Mouse (Mus musculus): ENCODE results near the gene Trpm3. TPM values are rescaled to one million over a fixed set of nuclear protein-coding genes. Genes with fewer than 3 reads are reported as not detected.

Gene Trpm3
- polyA plus RNA-seq, 1 experiment from 2014 or later: 0.37 TPM

GRCm38 (mm10) chr19:22781579-22781978 lies 642.7 kb downstream of the Trpm3 start:
- Histone ChIP-seq H3K36me3 (ENCODE audit: control insufficient read depth, insufficient read depth, low read length) (no peaks in the 10 kb centered on the region), H3K9me3 (ENCODE audit: control insufficient read depth, low read length) (no peaks in the 10 kb centered on the region), H3K4me1 (replicated peaks; ENCODE audit: control insufficient read depth, insufficient read depth, low read length) (no peaks in the 10 kb centered on the region), H3K4me2 (ENCODE audit: low read length) (no peak overlapping the region), H3K27me3 (replicated peaks; ENCODE audit: control insufficient read depth, insufficient read depth, low read length) (no peaks in the 10 kb centered on the region), H3K4me3 (ENCODE audit: low read depth, low read length) (no peak overlapping the region), H3K9ac (ENCODE audit: low read length) (no peak overlapping the region), H3K27ac (ENCODE audit: low read depth) (no peak overlapping the region)
- no peak for DNase-seq (ENCODE audit: low spot score)
- no peak for ATAC-seq (replicated peaks; ENCODE audit: low FRiP score, low TSS enrichment, low read depth)

DNA sequence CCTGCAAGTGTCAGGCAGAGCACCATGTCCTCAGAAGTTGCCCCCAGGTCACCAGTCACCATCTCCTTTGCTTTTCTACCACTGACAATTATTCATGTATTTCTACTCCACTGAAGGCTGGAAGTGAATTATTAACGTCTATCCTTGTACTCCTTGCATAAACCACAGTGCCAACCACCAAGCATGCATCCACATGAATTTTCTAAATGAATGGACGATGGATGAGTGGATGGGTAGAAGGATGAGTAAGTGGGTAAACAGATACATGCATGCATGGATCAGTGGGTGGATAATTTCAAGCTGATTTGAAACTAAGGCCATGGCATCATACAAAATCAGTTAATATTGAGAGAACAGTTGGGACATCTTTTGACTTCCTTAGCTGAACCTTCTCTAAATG lies 644.9 kb downstream of the Trpm3 start:
- Histone ChIP-seq H3K27ac (ENCODE audit: low read depth) (no peak overlapping the region), H3K4me3 (ENCODE audit: low read depth, low read length) (no peak overlapping the region), H3K4me1 (replicated peaks; ENCODE audit: control insufficient read depth, insufficient read depth, low read length) (no peaks in the 10 kb centered on the region), H3K27me3 (replicated peaks; ENCODE audit: control insufficient read depth, insufficient read depth, low read length) (no peaks in the 10 kb centered on the region), H3K36me3 (ENCODE audit: control insufficient read depth, insufficient read depth, low read length) (no peaks in the 10 kb centered on the region), H3K9me3 (ENCODE audit: control insufficient read depth, low read length) (no peaks in the 10 kb centered on the region), H3K9ac (ENCODE audit: low read length) (no peak overlapping the region), H3K4me2 (ENCODE audit: low read length) (no peak overlapping the region)
- ATAC-seq (replicated peaks; ENCODE audit: low FRiP score, low TSS enrichment, low read depth): no peak
- no peak for DNase-seq (ENCODE audit: low spot score)
- 73% methylated on average over 2 of the region's 2 CpGs for WGBS

- ATAC-seq (replicated peaks; ENCODE audit: low FRiP score, low TSS enrichment, low read depth) (no peak), DNase-seq (ENCODE audit: low spot score) (no peak)
- Histone ChIP-seq H3K9me3 (ENCODE audit: control insufficient read depth, low read length) (no peaks in the 10 kb centered on the region), H3K9ac (ENCODE audit: low read length) (no peak overlapping the region), H3K27me3 (replicated peaks; ENCODE audit: control insufficient read depth, insufficient read depth, low read length) (no peaks in the 10 kb centered on the region), H3K4me3 (ENCODE audit: low read depth, low read length) (no peak overlapping the region), H3K4me2 (ENCODE audit: low read length) (no peak overlapping the region), H3K4me1 (replicated peaks; ENCODE audit: control insufficient read depth, insufficient read depth, low read length) (no peaks in the 10 kb centered on the region), H3K36me3 (ENCODE audit: control insufficient read depth, insufficient read depth, low read length) (no peaks in the 10 kb centered on the region), H3K27ac (ENCODE audit: low read depth) (no peak overlapping the region)
- WGBS: 85% methylated on average over 3 of the region's 3 CpGs
These were observed 650.9 kb downstream of the Trpm3 start for GRCm38 (mm10) chr19:22789753-22790152.

DNA sequence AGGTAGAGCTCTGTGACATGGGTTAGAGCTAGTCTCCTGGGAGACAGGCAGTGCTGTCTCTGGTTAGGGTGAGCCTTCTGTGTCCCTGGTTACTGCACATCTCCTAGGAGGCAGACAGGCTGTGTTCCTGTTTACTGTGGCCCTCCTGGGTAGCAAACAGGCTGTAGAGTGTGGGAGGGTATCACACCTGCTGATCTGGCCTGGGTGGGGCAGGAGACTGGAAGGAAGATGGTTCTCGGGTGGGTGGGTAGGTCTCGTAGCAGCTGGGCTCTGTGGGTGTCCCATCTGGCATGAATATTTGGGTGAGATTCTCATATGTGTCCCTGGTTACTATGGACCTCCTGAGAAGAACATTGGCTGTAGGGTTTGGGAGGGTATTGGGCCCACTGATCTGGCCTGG lies 658.1 kb downstream of the Trpm3 start:
- WGBS: 86% methylated on average over 2 of the region's 2 CpGs
- H3K36me3 ChIP-seq (ENCODE audit: control insufficient read depth, insufficient read depth, low read length): no peaks in the 10 kb centered on the region
- no peaks in the 10 kb centered on the region for H3K27me3 ChIP-seq (replicated peaks; ENCODE audit: control insufficient read depth, insufficient read depth, low read length)
- DNase-seq (ENCODE audit: low spot score) (no peak), ATAC-seq (replicated peaks; ENCODE audit: low FRiP score, low TSS enrichment, low read depth) (no peak)
- no peaks in the 10 kb centered on the region for H3K4me1 ChIP-seq (replicated peaks; ENCODE audit: control insufficient read depth, insufficient read depth, low read length)
- no peak overlapping the region for H3K9ac ChIP-seq (ENCODE audit: low read length)
- H3K4me3 ChIP-seq (ENCODE audit: low read depth, low read length): no peak overlapping the region
- no peak overlapping the region for H3K4me2 ChIP-seq (ENCODE audit: low read length)
- no peak overlapping the region for H3K27ac ChIP-seq (ENCODE audit: low read depth)
- H3K9me3 ChIP-seq (ENCODE audit: control insufficient read depth, low read length): no peaks in the 10 kb centered on the region

DNA sequence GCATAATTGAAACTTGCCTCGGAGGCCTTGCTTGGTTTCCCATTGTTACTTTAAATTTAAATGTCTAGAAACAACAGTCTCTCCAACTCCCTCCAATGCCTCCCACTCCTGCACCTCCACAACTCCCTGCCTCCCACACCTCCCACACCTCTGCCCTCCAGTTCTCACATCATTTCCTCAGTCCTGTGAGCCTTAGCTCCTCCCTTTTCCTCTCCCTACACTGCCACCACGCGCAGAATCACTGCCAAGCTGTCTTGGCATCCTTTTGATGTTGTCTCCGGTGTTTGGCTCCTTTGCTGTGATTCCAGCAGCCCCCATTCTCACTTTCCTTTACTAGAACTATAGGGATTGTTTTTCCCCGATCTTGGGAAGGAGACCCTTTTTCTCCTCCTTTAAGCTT lies 661.6 kb downstream of the Trpm3 start:
- Histone ChIP-seq H3K27me3 (replicated peaks; ENCODE audit: control insufficient read depth, insufficient read depth, low read length) (no peaks in the 10 kb centered on the region), H3K4me2 (ENCODE audit: low read length) (no peak overlapping the region), H3K27ac (ENCODE audit: low read depth) (no peak overlapping the region), H3K9me3 (ENCODE audit: control insufficient read depth, low read length) (no peaks in the 10 kb centered on the region), H3K4me3 (ENCODE audit: low read depth, low read length) (no peak overlapping the region), H3K36me3 (ENCODE audit: control insufficient read depth, insufficient read depth, low read length) (no peaks in the 10 kb centered on the region), H3K9ac (ENCODE audit: low read length) (no peak overlapping the region), H3K4me1 (replicated peaks; ENCODE audit: control insufficient read depth, insufficient read depth, low read length) (no peaks in the 10 kb centered on the region)
- DNase-seq (ENCODE audit: low spot score) (no peak), ATAC-seq (replicated peaks; ENCODE audit: low FRiP score, low TSS enrichment, low read depth) (no peak)
- WGBS: 35% methylated on average over 5 of the region's 5 CpGs

GRCm38 (mm10) chr19:22803396-22803795 lies 664.5 kb downstream of the Trpm3 start:
- no peaks in the 10 kb centered on the region for H3K9me3 ChIP-seq (ENCODE audit: control insufficient read depth, low read length)
- ATAC-seq (replicated peaks; ENCODE audit: low FRiP score, low TSS enrichment, low read depth): no peak
- DNase-seq (ENCODE audit: low spot score): no peak
- H3K27ac ChIP-seq (ENCODE audit: low read depth): no peak overlapping the region
- no peaks in the 10 kb centered on the region for H3K4me1 ChIP-seq (replicated peaks; ENCODE audit: control insufficient read depth, insufficient read depth, low read length)
- no peak overlapping the region for H3K9ac ChIP-seq (ENCODE audit: low read length)
- H3K27me3 ChIP-seq (replicated peaks; ENCODE audit: control insufficient read depth, insufficient read depth, low read length): no peaks in the 10 kb centered on the region
- H3K4me3 ChIP-seq (ENCODE audit: low read depth, low read length): no peak overlapping the region
- H3K4me2 ChIP-seq (ENCODE audit: low read length): no peak overlapping the region
- no peaks in the 10 kb centered on the region for H3K36me3 ChIP-seq (ENCODE audit: control insufficient read depth, insufficient read depth, low read length)

GRCm38 (mm10) chr19:22804311-22804710 lies 665.5 kb downstream of the Trpm3 start:
- H3K36me3 ChIP-seq (ENCODE audit: control insufficient read depth, insufficient read depth, low read length): no peaks in the 10 kb centered on the region
- DNase-seq (ENCODE audit: low spot score) (no peak), ATAC-seq (replicated peaks; ENCODE audit: low FRiP score, low TSS enrichment, low read depth) (no peak)
- H3K27me3 ChIP-seq (replicated peaks; ENCODE audit: control insufficient read depth, insufficient read depth, low read length): no peaks in the 10 kb centered on the region
- no peak overlapping the region for H3K27ac ChIP-seq (ENCODE audit: low read depth)
- H3K9ac ChIP-seq (ENCODE audit: low read length): no peak overlapping the region
- H3K4me3 ChIP-seq (ENCODE audit: low read depth, low read length): no peak overlapping the region
- H3K4me2 ChIP-seq (ENCODE audit: low read length): no peak overlapping the region
- WGBS: 77% methylated on average over 2 of the region's 2 CpGs
- no peaks in the 10 kb centered on the region for H3K4me1 ChIP-seq (replicated peaks; ENCODE audit: control insufficient read depth, insufficient read depth, low read length)
- H3K9me3 ChIP-seq (ENCODE audit: control insufficient read depth, low read length): no peaks in the 10 kb centered on the region

GRCm38 (mm10) chr19:22810247-22810646 lies 671.4 kb downstream of the Trpm3 start:
- Histone ChIP-seq H3K4me1 (replicated peaks; ENCODE audit: control insufficient read depth, insufficient read depth, low read length) (no peaks in the 10 kb centered on the region), H3K9ac (ENCODE audit: low read length) (no peak overlapping the region), H3K27me3 (replicated peaks; ENCODE audit: control insufficient read depth, insufficient read depth, low read length) (no peaks in the 10 kb centered on the region), H3K4me2 (ENCODE audit: low read length) (no peak overlapping the region), H3K36me3 (ENCODE audit: control insufficient read depth, insufficient read depth, low read length) (no peaks in the 10 kb centered on the region), H3K27ac (ENCODE audit: low read depth) (no peak overlapping the region), H3K4me3 (ENCODE audit: low read depth, low read length) (no peak overlapping the region), H3K9me3 (ENCODE audit: control insufficient read depth, low read length) (no peaks in the 10 kb centered on the region)
- 85% methylated on average over 3 of the region's 3 CpGs for WGBS
- DNase-seq (ENCODE audit: low spot score): no peak
- no peak for ATAC-seq (replicated peaks; ENCODE audit: low FRiP score, low TSS enrichment, low read depth)

DNA sequence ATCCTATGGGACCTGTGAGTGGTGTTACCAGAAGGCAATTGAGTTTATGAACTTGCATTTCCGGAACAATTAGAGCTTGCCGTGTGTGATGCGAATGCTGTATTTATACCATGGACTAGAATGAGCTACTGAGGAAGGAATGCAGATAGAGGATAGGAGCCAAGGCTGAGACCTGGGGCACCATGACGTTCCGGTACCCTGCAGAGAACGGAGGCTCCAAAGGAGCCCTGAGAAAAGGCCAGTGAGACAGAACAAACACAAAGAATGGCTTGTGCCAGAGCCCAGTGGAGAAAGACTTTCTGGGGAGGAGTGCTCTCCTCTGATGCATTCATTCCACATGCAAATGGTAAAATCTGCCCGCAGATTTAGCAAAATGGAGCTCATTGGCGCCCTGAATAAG lies 682.9 kb downstream of the Trpm3 start:
- H3K27ac ChIP-seq (ENCODE audit: low read depth): no peak overlapping the region
- H3K27me3 ChIP-seq (replicated peaks; ENCODE audit: control insufficient read depth, insufficient read depth, low read length): no peaks in the 10 kb centered on the region
- WGBS: 82% methylated on average over 8 of the region's 8 CpGs
- DNase-seq (ENCODE audit: low spot score) (no peak), ATAC-seq (replicated peaks; ENCODE audit: low FRiP score, low TSS enrichment, low read depth) (no peak)
- no peak overlapping the region for H3K4me2 ChIP-seq (ENCODE audit: low read length)
- no peaks in the 10 kb centered on the region for H3K4me1 ChIP-seq (replicated peaks; ENCODE audit: control insufficient read depth, insufficient read depth, low read length)
- no peak overlapping the region for H3K4me3 ChIP-seq (ENCODE audit: low read depth, low read length)
- no peaks in the 10 kb centered on the region for H3K9me3 ChIP-seq (ENCODE audit: control insufficient read depth, low read length)
- H3K36me3 ChIP-seq (ENCODE audit: control insufficient read depth, insufficient read depth, low read length): no peaks in the 10 kb centered on the region
- H3K9ac ChIP-seq (ENCODE audit: low read length): no peak overlapping the region
